Mouse (Mus musculus) urinary bladder, postnatal 14 days (tissue): ENCODE measurements at regions not wholly inside any gene's neighbourhood (a gene's known extent, or its start where the extent isn't known, plus 50 kb on each side); places are given as distances from the start of the nearest gene placed in this dataset.

Source experiments
- DNase-seq: peaks from one replicate; pipeline ENCODE4 v3.0.0; 2021; ENCODE audit warnings: low spot score

GRCm38 (mm10) chr3:61255643-61256042 lies 105.8 kb upstream of the Rap2b start:
- no peak for DNase-seq

GRCm38 (mm10) chr3:61268453-61269335 lies 92.7 kb upstream of the Rap2b start:
- peak; percentile 47 for DNase-seq

GRCm38 (mm10) chr3:61285924-61286520 lies 75.4 kb upstream of the Rap2b start:
- no peak for DNase-seq

- no peak for DNase-seq
Observed at GRCm38 (mm10) chr3:61288195-61288594, 73.2 kb upstream of the Rap2b start.

GRCm38 (mm10) chr3:61294855-61295254 lies 66.6 kb upstream of the Rap2b start:
- DNase-seq, result no peak

- DNase-seq, result no peak
Observed at GRCm38 (mm10) chr3:61297290-61297689, 64.1 kb upstream of the Rap2b start.

GRCm38 (mm10) chr3:61302214-61302613 lies 59.2 kb upstream of the Rap2b start:
- DNase-seq, result no peak

GRCm38 (mm10) chr3:61303485-61303884 lies 58.0 kb upstream of the Rap2b start:
- no peak for DNase-seq

GRCm38 (mm10) chr3:61306306-61306705 lies 55.1 kb upstream of the Rap2b start:
- no peak for DNase-seq

- no peak for DNase-seq
Observed at GRCm38 (mm10) chr3:61308764-61309163, 52.7 kb upstream of the Rap2b start.

- no peak for DNase-seq
Observed at GRCm38 (mm10) chr3:61309197-61309596, 52.2 kb upstream of the Rap2b start.
